Mouse (Mus musculus) neural tube, embryonic 14.5 days (tissue): ENCODE results near the gene Gm20716. TPM values are rescaled to one million over a fixed set of nuclear protein-coding genes. Genes with fewer than 3 reads are reported as not detected.

ENCODE experiments used
- ATAC-seq: fragments of 200-750 bp; cut with Nextera tagmentation; 2 replicates; pipeline ENCODE4 v1.8.0; 2017; ENCODE audit warnings: low read depth, mild to moderate bottlenecking, moderate TSS enrichment, moderate library complexity
- H3K27ac ChIP-seq: fragments of 300-500 bp; sonication (generic); 2 replicates; pipeline ENCODE4 v1.5.1; 2014; ENCODE audit warnings: low read depth, mild to moderate bottlenecking, control low read depth, low read length, moderate library complexity, mixed read lengths
- H3K27me3 ChIP-seq: fragments of 300-500 bp; sonication (generic); 2 replicates; pipeline ENCODE4 v1.6.1; 2014; ENCODE audit warnings: low read length; ENCODE audit not compliant: control insufficient read depth, insufficient read depth
- H3K36me3 ChIP-seq: fragments of 300-500 bp; sonication (generic); 2 replicates; pipeline ENCODE4 v1.6.1; 2014; ENCODE audit warnings: low read length, mixed read lengths; ENCODE audit not compliant: control insufficient read depth, insufficient read depth
- H3K4me1 ChIP-seq: fragments of 300-500 bp; sonication (generic); 2 replicates; pipeline ENCODE4 v1.6.1; 2014; ENCODE audit warnings: low read length; ENCODE audit not compliant: control insufficient read depth, insufficient read depth
- H3K4me2 ChIP-seq: fragments of 300-500 bp; sonication (generic); 2 replicates; pipeline ENCODE4 v1.6.1; 2014; ENCODE audit warnings: mild to moderate bottlenecking, low read depth, low read length, control low read depth
- H3K4me3 ChIP-seq: fragments of 300-500 bp; sonication (generic); 2 replicates; pipeline ENCODE4 v1.5.1; 2014; ENCODE audit warnings: low read depth, low read length, control low read depth, mixed read lengths
- H3K9ac ChIP-seq: fragments of 300-500 bp; sonication (generic); replicated peaks from 2 replicates; pipeline ENCODE4 v1.6.1; 2014; ENCODE audit warnings: low read depth, mild to moderate bottlenecking, control low read depth, low read length, mixed read lengths
- H3K9me3 ChIP-seq: fragments of 300-500 bp; sonication (generic); 2 replicates; pipeline ENCODE4 v1.6.1; 2016; ENCODE audit warnings: low read length; ENCODE audit not compliant: control insufficient read depth
- WGBS: fragments of 180-500 bp; shearing (Covaris S2); extraction: QIAGEN DNeasy Blood & Tissue Kit; methylation state at CpG from one replicate; pipeline ENCODE4 v1.1.7; 2014; 5-methylcytosine and 5-hydroxymethylcytosine counted together
- polyA plus RNA-seq: library from polyadenylated mRNA; unstranded; fragments of >200 nt; fragmentation: Nextera tagmentation; extraction: Ambion mirVana; gene quantifications from 2 replicates; pipeline ENCODE4 v1.2.1, GENCODE M21; 2014

Gene Gm20716
- polyA plus RNA-seq, 1 experiment from 2014 or later, result 31.3 TPM

GRCm38 (mm10) chr2:168191856-168192255 lies 38.3 kb downstream of the Gm20716 start:
- no peak overlapping the region for H3K4me2 ChIP-seq
- H3K36me3 ChIP-seq, result peaks cover 2% of the 10 kb centered on the region
- no peaks in the 10 kb centered on the region for H3K27me3 ChIP-seq
- no peak overlapping the region for H3K9ac ChIP-seq
- H3K4me1 ChIP-seq, result peaks cover 19% of the 10 kb centered on the region; the same call in 1 of the 2 replicates
- no peak overlapping the region for H3K4me3 ChIP-seq
- ATAC-seq, result no peak
- H3K9me3 ChIP-seq, result no peaks in the 10 kb centered on the region
- H3K27ac ChIP-seq, result no peak overlapping the region
- WGBS, result 93% methylated on average over 2 of the region's 2 CpGs

GRCm38 (mm10) chr2:168175946-168176345 lies 54.2 kb downstream of the Gm20716 start:
- no peak overlapping the region for H3K9ac ChIP-seq
- ATAC-seq, result no peak
- no peaks in the 10 kb centered on the region for H3K9me3 ChIP-seq
- no peak overlapping the region for H3K4me2 ChIP-seq
- no peaks in the 10 kb centered on the region for H3K4me1 ChIP-seq
- H3K4me3 ChIP-seq, result no peak overlapping the region
- no peaks in the 10 kb centered on the region for H3K27me3 ChIP-seq
- 35% methylated on average over 7 of the region's 7 CpGs for WGBS
- no peak overlapping the region for H3K27ac ChIP-seq
- H3K36me3 ChIP-seq, result peaks cover 12% of the 10 kb centered on the region

GRCm38 (mm10) chr2:168170167-168170685 lies 59.9 kb downstream of the Gm20716 start:
- Histone ChIP-seq H3K4me2 (no peak overlapping the region), H3K4me1 (no peaks in the 10 kb centered on the region), H3K36me3 (no peaks in the 10 kb centered on the region), H3K9ac (no peak overlapping the region), H3K4me3 (no peak overlapping the region), H3K9me3 (no peaks in the 10 kb centered on the region), H3K27me3 (no peaks in the 10 kb centered on the region), H3K27ac (no peak overlapping the region)
- 10% methylated on average over 13 of the region's 13 CpGs for WGBS
- ATAC-seq, result peak; percentile 76; the same call in 1 of the 2 replicates

- H3K4me1 ChIP-seq, result no peaks in the 10 kb centered on the region
- no peaks in the 10 kb centered on the region for H3K36me3 ChIP-seq
- no peak overlapping the region for H3K4me3 ChIP-seq
- H3K9ac ChIP-seq, result no peak overlapping the region
- no peak overlapping the region for H3K4me2 ChIP-seq
- no peak for ATAC-seq
- H3K9me3 ChIP-seq, result no peaks in the 10 kb centered on the region
- WGBS, result 4% methylated on average over 9 of the region's 9 CpGs
- no peak overlapping the region for H3K27ac ChIP-seq
- H3K27me3 ChIP-seq, result no peaks in the 10 kb centered on the region
These were observed 60.4 kb downstream of the Gm20716 start for GRCm38 (mm10) chr2:168169800-168170113.

- Histone ChIP-seq H3K36me3 (no peaks in the 10 kb centered on the region), H3K27ac (no peak overlapping the region), H3K4me3 (no peak overlapping the region), H3K4me1 (no peaks in the 10 kb centered on the region), H3K27me3 (no peaks in the 10 kb centered on the region), H3K4me2 (no peak overlapping the region), H3K9me3 (no peaks in the 10 kb centered on the region), H3K9ac (no peak overlapping the region)
- 47% methylated on average over 9 of the region's 9 CpGs for WGBS
- no peak for ATAC-seq
These were observed 61.0 kb downstream of the Gm20716 start for GRCm38 (mm10) chr2:168168892-168169799.

- no peak for ATAC-seq
- no peaks in the 10 kb centered on the region for H3K36me3 ChIP-seq
- WGBS, result 53% methylated on average over 3 of the region's 3 CpGs
- H3K4me2 ChIP-seq, result no peak overlapping the region
- no peak overlapping the region for H3K4me3 ChIP-seq
- no peak overlapping the region for H3K27ac ChIP-seq
- no peak overlapping the region for H3K9ac ChIP-seq
- no peaks in the 10 kb centered on the region for H3K9me3 ChIP-seq
- H3K4me1 ChIP-seq, result no peaks in the 10 kb centered on the region
- H3K27me3 ChIP-seq, result no peaks in the 10 kb centered on the region
These were observed 62.4 kb downstream of the Gm20716 start for GRCm38 (mm10) chr2:168167781-168168180.

GRCm38 (mm10) chr2:168166750-168167460 lies 63.3 kb downstream of the Gm20716 start:
- 51% methylated on average over 21 of the region's 21 CpGs for WGBS
- ATAC-seq, result no peak

GRCm38 (mm10) chr2:168161978-168162377 lies 68.2 kb downstream of the Gm20716 start:
- H3K9me3 ChIP-seq, result no peaks in the 10 kb centered on the region
- no peaks in the 10 kb centered on the region for H3K4me1 ChIP-seq
- WGBS, result 11% methylated on average over 14 of the region's 14 CpGs
- no peak overlapping the region for H3K27ac ChIP-seq
- no peak for ATAC-seq
- H3K27me3 ChIP-seq, result no peaks in the 10 kb centered on the region
- H3K4me3 ChIP-seq, result no peak overlapping the region
- no peak overlapping the region for H3K9ac ChIP-seq
- peak overlapping the region; percentile 33; the same call in 1 of the 2 replicates for H3K4me2 ChIP-seq
- H3K36me3 ChIP-seq, result no peaks in the 10 kb centered on the region

More at GRCm38 (mm10) chr2:168166750-168167460, 63.3 kb downstream of the Gm20716 start:
- Histone ChIP-seq H3K4me2 (no peak overlapping the region), H3K4me3 (no peak overlapping the region), H3K36me3 (no peaks in the 10 kb centered on the region), H3K27me3 (no peaks in the 10 kb centered on the region), H3K27ac (no peak overlapping the region), H3K9ac (no peak overlapping the region), H3K4me1 (no peaks in the 10 kb centered on the region), H3K9me3 (no peaks in the 10 kb centered on the region)
